13 mouse cellular contexts compared by ENCODE assay signal in the genomic region with DNA sequence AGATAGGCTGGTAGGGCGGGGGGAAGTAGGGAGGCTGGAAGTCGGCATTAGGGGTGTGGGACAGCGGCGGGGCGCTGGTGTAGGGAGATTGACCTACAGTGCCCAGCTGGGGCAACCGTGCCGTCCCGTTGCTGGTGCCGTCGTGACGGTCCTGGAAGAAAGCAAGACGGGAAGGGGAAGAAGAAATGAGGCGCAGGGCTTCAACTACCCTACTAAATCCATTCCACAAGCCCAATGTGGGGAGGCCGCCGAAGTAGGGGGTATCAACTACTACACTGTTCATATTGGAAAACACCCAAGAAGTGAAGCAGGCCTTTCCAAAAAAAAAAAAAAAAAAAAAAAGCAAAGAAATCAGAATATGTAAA. TPM values are rescaled to one million over a fixed set of nuclear protein-coding genes. Genes with fewer than 3 reads are reported as not detected.
A peak's percentile ranks its signal among the peaks of the same experiment; 100 is the strongest.
DNase-seq lines count a peak whose midpoint lies in the region; ATAC-seq and TF ChIP-seq lines count a peak whose summit lies in the region.
"Had no signal": no experiment of that assay in that cellular context is flagged by ENCODE, and none has a peak within 500 bp of the region (broad histone marks: within the 10 kb centered on the region; RNA-seq: fewer than 3 reads in every experiment).

No protein-coding gene starts in this region.

- no peak for DNase-seq in kidney, adult 2 months
- no peak for DNase-seq in kidney, adult 9 months
- no peak for DNase-seq in embryonic facial prominence, embryonic 14.5 days (ENCODE audit: low spot score)
- no peak for DNase-seq in limb, embryonic 10.5 days (ENCODE audit: low spot score)
- DNase-seq in urinary bladder, adult 18-20 months (ENCODE audit: low spot score in 2 of 2): no peak
- DNase-seq in liver, embryonic 11.5 days (ENCODE audit: low spot score): no peak
- DNase-seq: cerebellum, adult 9-11 months; lung, postnatal 36 days; right cerebral cortex, adult 18-20 months; thymus, adult 2 months had no signal

- peak overlapping the region; percentile 65 for H3K4me2 ChIP-seq in embryonic facial prominence, embryonic 14.5 days (ENCODE audit: low read depth, low read length)
- peak overlapping the region; percentile 55 for H3K4me2 ChIP-seq in neural tube, embryonic 13.5 days
- H3K4me2 ChIP-seq in liver, embryonic 11.5 days: no peak overlapping the region

- peaks cover 14% of the 10 kb centered on the region; the same call in 1 of the 2 replicates for H3K27me3 ChIP-seq in kidney, adult 2 months (replicated peaks; ENCODE audit: control insufficient read depth, insufficient read depth, low read length)
- peaks cover 71% of the 10 kb centered on the region for H3K27me3 ChIP-seq in embryonic facial prominence, embryonic 14.5 days (replicated peaks; ENCODE audit: control insufficient read depth, insufficient read depth, low read length)
- H3K27me3 ChIP-seq in limb, embryonic 10.5 days (ENCODE audit: low read depth, poor library complexity, severe bottlenecking): peaks cover 80% of the 10 kb centered on the region
- H3K27me3 ChIP-seq in neural tube, embryonic 13.5 days: peaks cover 65% of the 10 kb centered on the region
- peaks cover 97% of the 10 kb centered on the region for H3K27me3 ChIP-seq in liver, embryonic 11.5 days (replicated peaks; ENCODE audit: control insufficient read depth, insufficient read depth, low read length)

- H3K36me3 ChIP-seq in kidney, adult 2 months (ENCODE audit: control insufficient read depth, insufficient read depth, low read length): no peaks in the 10 kb centered on the region
- no peaks in the 10 kb centered on the region for H3K36me3 ChIP-seq in embryonic facial prominence, embryonic 14.5 days (ENCODE audit: control insufficient read depth, insufficient read depth, low read length)
- no peaks in the 10 kb centered on the region for H3K36me3 ChIP-seq in limb, embryonic 10.5 days
- no peaks in the 10 kb centered on the region for H3K36me3 ChIP-seq in neural tube, embryonic 13.5 days
- no peaks in the 10 kb centered on the region for H3K36me3 ChIP-seq in liver, embryonic 11.5 days (ENCODE audit: control insufficient read depth, insufficient read depth, low read length)

- H3K4me1 ChIP-seq in kidney, adult 2 months (ENCODE audit: control insufficient read depth, insufficient read depth, low read length): no peaks in the 10 kb centered on the region
- H3K4me1 ChIP-seq in embryonic facial prominence, embryonic 14.5 days (ENCODE audit: control insufficient read depth, insufficient read depth, low read length): peaks cover under 1% of the 10 kb centered on the region; the same call in 1 of the 2 replicates
- H3K4me1 ChIP-seq in limb, embryonic 10.5 days: peaks cover 68% of the 10 kb centered on the region
- H3K4me1 ChIP-seq in neural tube, embryonic 13.5 days (replicated peaks): peaks cover 28% of the 10 kb centered on the region
- 0 out of 2 replicates have a peak, but pooled peaks cover 3% of the 10 kb centered on the region for H3K4me1 ChIP-seq in liver, embryonic 11.5 days (replicated peaks; ENCODE audit: control insufficient read depth, insufficient read depth, low read length)

- H3K27ac ChIP-seq in kidney, adult 2 months (ENCODE audit: insufficient read depth, low read depth, low read length): peak overlapping the region; percentile 12; the same call in 1 of the 2 replicates
- H3K27ac ChIP-seq in embryonic facial prominence, embryonic 14.5 days (replicated peaks; ENCODE audit: low read depth, low read length): peak overlapping the region; percentile 90
- peak overlapping the region; percentile 96 for H3K27ac ChIP-seq in limb, embryonic 10.5 days
- peak overlapping the region; percentile 87 for H3K27ac ChIP-seq in neural tube, embryonic 13.5 days (replicated peaks)
- H3K27ac ChIP-seq in liver, embryonic 11.5 days (ENCODE audit: low read depth, low read length): no peak overlapping the region

- WGBS in kidney, adult 2 months: 8% methylated on average over 14 of the region's 15 CpGs
- under 1% methylated on average over 15 of the region's 15 CpGs for WGBS in embryonic facial prominence, embryonic 14.5 days
- 2% methylated on average over 15 of the region's 15 CpGs for WGBS in limb, embryonic 10.5 days
- WGBS in neural tube, embryonic 13.5 days: under 1% methylated on average over 15 of the region's 15 CpGs
- WGBS in liver, embryonic 11.5 days: under 1% methylated on average over 15 of the region's 15 CpGs

- H3K4me3 ChIP-seq in kidney, adult 2 months (ENCODE audit: insufficient read depth, low read depth, low read length): peak overlapping the region; percentile 43
- H3K4me3 ChIP-seq in embryonic facial prominence, embryonic 14.5 days (ENCODE audit: low read depth, low read length): peak overlapping the region; percentile 58
- H3K4me3 ChIP-seq in limb, embryonic 10.5 days: peak overlapping the region; percentile 71
- H3K4me3 ChIP-seq in neural tube, embryonic 13.5 days: peak overlapping the region; percentile 43
- H3K4me3 ChIP-seq in liver, embryonic 11.5 days (ENCODE audit: low read depth, low read length): no peak overlapping the region

- no peak for ATAC-seq in embryonic facial prominence, embryonic 14.5 days (ENCODE audit: low read depth)
- no peak for ATAC-seq in neural tube, embryonic 13.5 days (ENCODE audit: low read depth)
- ATAC-seq in granulocyte monocyte progenitor cell, adult 5-6 weeks (replicated peaks; ENCODE audit: poor library complexity, severe bottlenecking): no peak
- ATAC-seq in liver, embryonic 11.5 days (replicated peaks; ENCODE audit: low FRiP score): no peak

- no peak for TF ChIP-seq POLR2A in kidney, adult 2 months (IDR thresholded peaks at IDR 0.05; ENCODE audit: low read depth, low read length)

- H3K9me3 ChIP-seq in embryonic facial prominence, embryonic 14.5 days (ENCODE audit: control insufficient read depth, low read length): no peaks in the 10 kb centered on the region
- no peaks in the 10 kb centered on the region for H3K9me3 ChIP-seq in limb, embryonic 10.5 days (replicated peaks)
- no peaks in the 10 kb centered on the region for H3K9me3 ChIP-seq in neural tube, embryonic 13.5 days
- H3K9me3 ChIP-seq in liver, embryonic 11.5 days (ENCODE audit: control insufficient read depth, low read length): no peaks in the 10 kb centered on the region

- no peak for TF ChIP-seq CTCF in kidney, adult 2 months (conservative IDR thresholded peaks at IDR 0.05; ENCODE audit: insufficient read depth, insufficient read length, low read depth, low read length)

- H3K9ac ChIP-seq in embryonic facial prominence, embryonic 14.5 days (ENCODE audit: low read depth, low read length): peak overlapping the region; percentile 90
- H3K9ac ChIP-seq in neural tube, embryonic 13.5 days: peak overlapping the region; percentile 74
- no peak overlapping the region for H3K9ac ChIP-seq in liver, embryonic 11.5 days (ENCODE audit: low read depth, low read length)

RNA-seq across cellular contexts. Expression of a gene that starts 9.6 kb away (rescaled TPM):
- 4.3 and 5.2 TPM in 2 replicates for polyA plus RNA-seq in kidney, adult 2 months (2012; rRNA removed)
- polyA plus RNA-seq in embryonic facial prominence, embryonic 14.5 days (2014; fragmentation: Nextera tagmentation; extraction: Ambion mirVana): 4.6 and 5.0 TPM in 2 replicates
- polyA plus RNA-seq in limb, embryonic 10.5 days (2016; fragmentation: Nextera tagmentation; extraction: Ambion mirVana): 6.7 and 6.9 TPM in 2 replicates
- polyA plus RNA-seq in neural tube, embryonic 13.5 days (2015; fragmentation: Nextera tagmentation; extraction: Ambion mirVana): 11.6 and 13.7 TPM in 2 replicates
- total RNA-seq in granulocyte monocyte progenitor cell, adult 5-6 weeks (2014; fragmentation: Nextera tagmentation): not detected in 2 replicates
- not detected in 2 replicates for total RNA-seq in granulocyte monocyte progenitor cell, adult 5-6 weeks (2017)
- 0.22 and 0.34 TPM in 2 replicates for polyA plus RNA-seq in liver, embryonic 11.5 days (2014; fragmentation: Nextera tagmentation; extraction: Ambion mirVana)
- total RNA-seq: hematopoietic stem cell, adult 5-6 weeks had no signal
